Comparison of ENCODE assay signal across 12 mouse cellular contexts in genomic region chr10:43707821-43708373, GRCm38 (mm10).
DNase-seq lines count a peak whose midpoint lies in the region.
"Had no signal": no experiment of that assay in that cellular context is flagged by ENCODE, and none has a peak within 500 bp of the region (broad histone marks: within the 10 kb centered on the region; RNA-seq: fewer than 3 reads in every experiment).

No protein-coding gene starts in this region.

- peak; percentile 48 to 56 for DNase-seq in spleen, postnatal 36 days (ENCODE audit: low spot score in 2 of 2)
- no peak for DNase-seq in spleen, adult 12 weeks (ENCODE audit: low spot score)
- DNase-seq in gonadal fat pad, adult 2 months (ENCODE audit: low read depth): peak; percentile 77
- DNase-seq in kidney, postnatal 36 days: peak; percentile 38 to 70
- no peak for DNase-seq in embryo, embryonic 10.5 days (ENCODE audit: low spot score)
- DNase-seq in layer of hippocampus, adult 11-12 months (ENCODE audit: low spot score): no peak
- DNase-seq in left cerebral cortex, adult 18-20 months (ENCODE audit: low spot score in 2 of 2): no peak
- DNase-seq: cerebellum, adult 9-11 months; embryo, embryonic 11 days; lung, adult 18-20 months; lung, postnatal 36 days; thymus, postnatal 36 days had no signal

Comparison
In these comparisons a context has a peak if more than half of its experiments do, and no peak if none do; other contexts are left out.
1. DNase-seq: peak in spleen, postnatal 36 days (2 of 2), gonadal fat pad, adult 2 months (single experiment) and kidney, postnatal 36 days (2 of 2); none in spleen, adult 12 weeks (single experiment), embryo, embryonic 10.5 days (single experiment), layer of hippocampus, adult 11-12 months (single experiment) and left cerebral cortex, adult 18-20 months (0 of 2).